Mouse (Mus musculus) forebrain, embryonic 16.5 days (tissue): ENCODE results near the gene Sept9. TPM values are rescaled to one million over a fixed set of nuclear protein-coding genes. Genes with fewer than 3 reads are reported as not detected.

Experiments used
- ATAC-seq: fragments of 200-750 bp; cut with Nextera tagmentation; 2 replicates; pipeline ENCODE4 v1.8.0; 2017; ENCODE audit warnings: mild to moderate bottlenecking, moderate library complexity
- H3K27ac ChIP-seq: fragments of 300-500 bp; sonication (generic); 2 replicates; pipeline ENCODE4 v1.5.1; 2014; ENCODE audit warnings: low read length, control low read depth
- H3K27me3 ChIP-seq: fragments of 300-500 bp; sonication (generic); replicated peaks from 2 replicates; pipeline ENCODE4 v1.6.1; 2014; ENCODE audit warnings: low read length; ENCODE audit not compliant: control insufficient read depth, insufficient read depth
- H3K36me3 ChIP-seq: fragments of 300-500 bp; sonication (generic); 2 replicates; pipeline ENCODE4 v1.6.1; 2014; ENCODE audit not compliant: control insufficient read depth, insufficient read depth
- H3K4me1 ChIP-seq: fragments of 300-500 bp; sonication (generic); replicated peaks from 2 replicates; pipeline ENCODE4 v1.6.1; 2014; ENCODE audit warnings: low read length; ENCODE audit not compliant: control insufficient read depth, insufficient read depth
- H3K4me2 ChIP-seq: fragments of 300-500 bp; sonication (generic); 2 replicates; pipeline ENCODE4 v1.6.1; 2014; ENCODE audit warnings: mild to moderate bottlenecking, low read length, control low read depth
- H3K4me3 ChIP-seq: fragments of 300-500 bp; sonication (generic); replicated peaks from 2 replicates; pipeline ENCODE4 v1.5.1; 2014; ENCODE audit warnings: mild to moderate bottlenecking, low read length, control low read depth
- H3K9ac ChIP-seq: fragments of 300-500 bp; sonication (generic); replicated peaks from 2 replicates; pipeline ENCODE4 v1.6.1; 2014; ENCODE audit warnings: low read depth, low read length, control low read depth
- H3K9me3 ChIP-seq: fragments of 300-500 bp; sonication (generic); 2 replicates; pipeline ENCODE4 v1.6.1; 2016; ENCODE audit warnings: low read length; ENCODE audit not compliant: control insufficient read depth
- WGBS: fragments of 180-500 bp; shearing (Covaris S2); extraction: QIAGEN DNeasy Blood & Tissue Kit; methylation state at CpG from one replicate; pipeline ENCODE4 v1.1.7; 2014; 5-methylcytosine and 5-hydroxymethylcytosine counted together
- polyA plus RNA-seq: library from polyadenylated mRNA; unstranded; fragments of >200 nt; fragmentation: Nextera tagmentation; extraction: Ambion mirVana; gene quantifications from 2 replicates; pipeline ENCODE4 v1.2.1, GENCODE M21; 2015

Sept9 gene
- polyA plus RNA-seq, 1 experiment from 2014 or later = 120 TPM

GRCm38 (mm10) chr11:117367937-117368336, 168.5 kb downstream of the Sept9 start:
- no peak overlapping the region for H3K4me3 ChIP-seq

DNA sequence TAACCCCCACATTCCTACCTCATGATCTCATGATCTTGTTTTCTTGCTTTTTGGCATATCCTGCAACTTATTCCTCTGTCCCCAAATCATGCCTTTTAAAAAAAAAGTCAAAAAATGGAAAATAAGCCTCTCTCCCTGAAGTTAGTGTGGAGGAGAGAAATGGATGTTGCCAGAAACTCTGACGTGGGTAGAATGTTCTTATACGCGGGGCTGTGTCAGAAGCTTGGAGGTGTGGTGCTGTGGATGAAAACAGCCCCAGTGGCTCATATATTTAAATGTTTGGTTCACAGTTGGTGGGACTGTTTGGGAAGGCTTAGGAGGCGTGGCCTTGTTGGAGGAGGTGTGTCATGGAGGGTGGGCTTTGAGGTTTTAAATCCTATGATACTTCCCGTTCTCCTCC, 169.9 kb downstream of the Sept9 start:
- no peak overlapping the region for H3K4me3 ChIP-seq
- H3K27ac ChIP-seq = no peak overlapping the region
- no peaks in the 10 kb centered on the region; the same call in 1 of the 2 replicates for H3K4me1 ChIP-seq
- no peak overlapping the region for H3K4me2 ChIP-seq
- no peaks in the 10 kb centered on the region for H3K9me3 ChIP-seq
- H3K27me3 ChIP-seq = no peaks in the 10 kb centered on the region
- H3K36me3 ChIP-seq = no peaks in the 10 kb centered on the region
- 85% methylated on average over 5 of the region's 5 CpGs for WGBS
- no peak for ATAC-seq
- H3K9ac ChIP-seq = no peak overlapping the region

More at GRCm38 (mm10) chr11:117367937-117368336, 168.5 kb downstream of the Sept9 start:
- H3K4me2 ChIP-seq = no peak overlapping the region
- no peak for ATAC-seq
- no peak overlapping the region for H3K27ac ChIP-seq
- H3K4me1 ChIP-seq = no peaks in the 10 kb centered on the region; the same call in 1 of the 2 replicates
- no peaks in the 10 kb centered on the region for H3K36me3 ChIP-seq
- no peak overlapping the region for H3K9ac ChIP-seq
- no peaks in the 10 kb centered on the region for H3K9me3 ChIP-seq
- 91% methylated on average over 6 of the region's 6 CpGs for WGBS
- no peaks in the 10 kb centered on the region for H3K27me3 ChIP-seq

- no peak overlapping the region for H3K27ac ChIP-seq
- H3K4me1 ChIP-seq = no peaks in the 10 kb centered on the region; the same call in 1 of the 2 replicates
- no peaks in the 10 kb centered on the region for H3K36me3 ChIP-seq
- H3K9me3 ChIP-seq = no peaks in the 10 kb centered on the region
- no peak overlapping the region for H3K4me3 ChIP-seq
- WGBS = 53% methylated on average over 5 of the region's 5 CpGs
- no peak overlapping the region for H3K9ac ChIP-seq
- ATAC-seq = peak; percentile 43; the same call in 1 of the 2 replicates
- no peaks in the 10 kb centered on the region for H3K27me3 ChIP-seq
- no peak overlapping the region for H3K4me2 ChIP-seq
Measured at GRCm38 (mm10) chr11:117370262-117370850, 170.9 kb downstream of the Sept9 start.

GRCm38 (mm10) chr11:117372537-117372936, 173.1 kb downstream of the Sept9 start:
- Histone ChIP-seq H3K4me2 (no peak overlapping the region), H3K27ac (no peak overlapping the region), H3K36me3 (no peaks in the 10 kb centered on the region), H3K4me1 (no peaks in the 10 kb centered on the region; the same call in 1 of the 2 replicates), H3K9me3 (no peaks in the 10 kb centered on the region), H3K4me3 (no peak overlapping the region), H3K9ac (no peak overlapping the region), H3K27me3 (no peaks in the 10 kb centered on the region)
- WGBS = 94% methylated on average over 10 of the region's 10 CpGs
- ATAC-seq = no peak

DNA sequence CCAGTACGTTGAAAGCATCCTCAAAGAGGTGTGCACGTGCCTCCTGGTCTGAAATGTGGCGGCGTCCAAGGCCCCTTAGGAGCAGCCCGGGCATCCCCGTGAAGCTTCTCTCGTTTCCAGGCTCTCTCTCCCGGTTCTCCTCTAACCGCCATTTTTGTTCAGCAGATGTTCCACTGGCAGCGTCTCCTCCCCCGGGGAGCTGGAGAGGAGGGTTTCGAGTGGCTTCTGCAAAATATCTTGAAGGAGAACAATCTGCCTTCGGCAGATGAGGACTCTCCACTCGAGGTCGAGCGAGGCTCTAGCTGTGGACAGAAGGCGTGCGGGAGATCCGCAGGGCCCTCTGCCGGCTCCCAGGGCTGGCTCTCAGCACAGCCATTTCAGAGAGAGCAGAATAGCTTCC, 173.7 kb downstream of the Sept9 start:
- no peaks in the 10 kb centered on the region for H3K27me3 ChIP-seq
- 68% methylated on average over 20 of the region's 20 CpGs for WGBS
- H3K36me3 ChIP-seq = no peaks in the 10 kb centered on the region
- no peak overlapping the region for H3K27ac ChIP-seq
- no peak for ATAC-seq
- H3K4me1 ChIP-seq = no peaks in the 10 kb centered on the region; the same call in 1 of the 2 replicates
- H3K4me3 ChIP-seq = no peak overlapping the region
- H3K9me3 ChIP-seq = no peaks in the 10 kb centered on the region
- H3K9ac ChIP-seq = no peak overlapping the region
- H3K4me2 ChIP-seq = no peak overlapping the region

GRCm38 (mm10) chr11:117373870-117374269, 174.4 kb downstream of the Sept9 start:
- Histone ChIP-seq H3K36me3 (no peaks in the 10 kb centered on the region), H3K9me3 (no peaks in the 10 kb centered on the region), H3K27me3 (no peaks in the 10 kb centered on the region), H3K9ac (no peak overlapping the region), H3K4me2 (no peak overlapping the region), H3K4me1 (no peaks in the 10 kb centered on the region; the same call in 1 of the 2 replicates), H3K27ac (no peak overlapping the region), H3K4me3 (no peak overlapping the region)
- no peak for ATAC-seq
- 34% methylated on average over 4 of the region's 4 CpGs for WGBS

- no peak overlapping the region for H3K27ac ChIP-seq
Measured at GRCm38 (mm10) chr11:117374288-117374687, 174.8 kb downstream of the Sept9 start.

GRCm38 (mm10) chr11:117379774-117380173, 180.3 kb downstream of the Sept9 start:
- H3K36me3 ChIP-seq = no peaks in the 10 kb centered on the region
- H3K9me3 ChIP-seq = no peaks in the 10 kb centered on the region
- 63% methylated on average over 5 of the region's 5 CpGs for WGBS
- no peak overlapping the region for H3K9ac ChIP-seq
- no peak overlapping the region for H3K4me2 ChIP-seq
- no peak for ATAC-seq
- no peak overlapping the region for H3K27ac ChIP-seq
- H3K27me3 ChIP-seq = peaks cover 2% of the 10 kb centered on the region; the same call in 1 of the 2 replicates
- peaks cover 5% of the 10 kb centered on the region for H3K4me1 ChIP-seq
- H3K4me3 ChIP-seq = no peak overlapping the region

More at GRCm38 (mm10) chr11:117374288-117374687, 174.8 kb downstream of the Sept9 start:
- Histone ChIP-seq H3K36me3 (no peaks in the 10 kb centered on the region), H3K4me2 (no peak overlapping the region), H3K9ac (no peak overlapping the region), H3K27me3 (no peaks in the 10 kb centered on the region), H3K4me3 (no peak overlapping the region), H3K4me1 (no peaks in the 10 kb centered on the region; the same call in 1 of the 2 replicates), H3K9me3 (no peaks in the 10 kb centered on the region)
- ATAC-seq = no peak
- WGBS = 75% methylated on average over 7 of the region's 7 CpGs

GRCm38 (mm10) chr11:117384235-117384634, 184.8 kb downstream of the Sept9 start:
- no peak overlapping the region for H3K9ac ChIP-seq
- no peak overlapping the region for H3K4me2 ChIP-seq
- ATAC-seq = no peak
- WGBS = 16% methylated on average over 9 of the region's 9 CpGs
- peaks cover 18% of the 10 kb centered on the region for H3K4me1 ChIP-seq
- H3K9me3 ChIP-seq = no peaks in the 10 kb centered on the region
- peaks cover 2% of the 10 kb centered on the region; the same call in 1 of the 2 replicates for H3K27me3 ChIP-seq
- H3K27ac ChIP-seq = no peak overlapping the region
- no peak overlapping the region for H3K4me3 ChIP-seq
- no peaks in the 10 kb centered on the region for H3K36me3 ChIP-seq
